Mouse (Mus musculus) liver, embryonic 16.5 days (tissue): ENCODE measurements around the gene Lrrc10. TPM values are rescaled to one million over a fixed set of nuclear protein-coding genes. Genes with fewer than 3 reads are reported as not detected.

ENCODE experiments used
- ATAC-seq: fragments of 200-750 bp; cut with Nextera tagmentation; 2 replicates; pipeline ENCODE4 v1.8.0; 2017; ENCODE audit warnings: low read depth, mild to moderate bottlenecking, moderate number of reproducible peaks, moderate library complexity
- H3K27ac ChIP-seq: fragments of 300-500 bp; sonication (generic); 2 replicates; pipeline ENCODE4 v1.5.1; 2014; ENCODE audit warnings: mild to moderate bottlenecking, low read length
- H3K27me3 ChIP-seq: fragments of 300-500 bp; sonication (generic); 2 replicates; pipeline ENCODE4 v1.6.1; 2014; ENCODE audit warnings: low read depth, low read length, mixed read lengths; ENCODE audit not compliant: control insufficient read depth, insufficient read depth
- H3K36me3 ChIP-seq: fragments of 300-500 bp; sonication (generic); 2 replicates; pipeline ENCODE4 v1.6.1; 2014; ENCODE audit warnings: mild to moderate bottlenecking; ENCODE audit not compliant: control insufficient read depth, insufficient read depth
- H3K4me1 ChIP-seq: fragments of 300-500 bp; sonication (generic); 2 replicates; pipeline ENCODE4 v1.6.1; 2014; ENCODE audit warnings: low read depth, low read length, mixed read lengths; ENCODE audit not compliant: control insufficient read depth
- H3K4me2 ChIP-seq: fragments of 300-500 bp; sonication (generic); 2 replicates; pipeline ENCODE4 v1.6.1; 2014; ENCODE audit warnings: low read depth, low read length, mixed read lengths
- H3K4me3 ChIP-seq: fragments of 300-500 bp; sonication (generic); 2 replicates; pipeline ENCODE4 v1.5.1; 2014; ENCODE audit warnings: low read depth, mild to moderate bottlenecking, low read length
- H3K9ac ChIP-seq: fragments of 300-500 bp; sonication (generic); 2 replicates; pipeline ENCODE4 v1.6.1; 2014; ENCODE audit warnings: low read depth, low read length
- H3K9me3 ChIP-seq: fragments of 300-500 bp; sonication (generic); replicated peaks from 2 replicates; pipeline ENCODE4 v1.6.1; 2016; ENCODE audit warnings: low read length; ENCODE audit not compliant: control insufficient read depth
- WGBS: fragments of 180-500 bp; shearing (Covaris S2); extraction: QIAGEN DNeasy Blood & Tissue Kit; methylation state at CpG from one replicate; pipeline ENCODE4 v1.1.7; 2014; ENCODE audit not compliant: insufficient replicate concordance; 5-methylcytosine and 5-hydroxymethylcytosine counted together
- polyA plus RNA-seq: library from polyadenylated mRNA; unstranded; fragments of >200 nt; fragmentation: Nextera tagmentation; extraction: Ambion mirVana; gene quantifications from 2 replicates; pipeline ENCODE4 v1.2.1, GENCODE M21; 2015

Gene Lrrc10
- not detected in 2 replicates for polyA plus RNA-seq

- no peak within 1 kb of the TSS for H3K4me3 ChIP-seq
Observed at GRCm38 (mm10) chr10:117045175-117046056, at the start of gene Lrrc10. Gene Lrrc10 (plus strand): TSS chr10:117045341.

GRCm38 (mm10) chr10:116995584-116996235 is 49.4 kb upstream of the Lrrc10 start:
- no peaks in the 10 kb centered on the region for H3K27me3 ChIP-seq
- H3K27ac ChIP-seq: no peak overlapping the region
- H3K36me3 ChIP-seq: no peaks in the 10 kb centered on the region
- H3K9me3 ChIP-seq: no peaks in the 10 kb centered on the region
- ATAC-seq: no peak
- no peaks in the 10 kb centered on the region for H3K4me1 ChIP-seq
- WGBS: 36% methylated on average over 6 of the region's 6 CpGs
- H3K9ac ChIP-seq: no peak overlapping the region
- no peak overlapping the region for H3K4me3 ChIP-seq
- no peak overlapping the region for H3K4me2 ChIP-seq

More at GRCm38 (mm10) chr10:117045175-117046056, at the start of gene Lrrc10:
- Histone ChIP-seq H3K9ac (no peak within 1 kb of the TSS), H3K4me1 (no peaks in the 10 kb centered on the region), H3K4me2 (no peak within 1 kb of the TSS), H3K27ac (no peak within 1 kb of the TSS), H3K27me3 (peaks cover 7% of the 10 kb centered on the region), H3K9me3 (no peaks in the 10 kb centered on the region), H3K36me3 (peaks cover 8% of the 10 kb centered on the region)
- ATAC-seq: 0 out of 2 replicates have a peak, but pooled peaks have one; percentile 7
- 48% methylated on average over 40 of the region's 40 CpGs for WGBS

GRCm38 (mm10) chr10:116996236-116996600 is 48.9 kb upstream of the Lrrc10 start:
- H3K9ac ChIP-seq: no peak overlapping the region

GRCm38 (mm10) chr10:116998716-116999455 is 46.3 kb upstream of the Lrrc10 start:
- Histone ChIP-seq H3K4me2 (no peak overlapping the region), H3K4me1 (no peaks in the 10 kb centered on the region), H3K4me3 (no peak overlapping the region), H3K36me3 (no peaks in the 10 kb centered on the region), H3K27ac (no peak overlapping the region), H3K9me3 (no peaks in the 10 kb centered on the region), H3K9ac (no peak overlapping the region), H3K27me3 (no peaks in the 10 kb centered on the region)
- no peak for ATAC-seq
- WGBS: 70% methylated on average over 17 of the region's 17 CpGs

More at GRCm38 (mm10) chr10:116996236-116996600, 48.9 kb upstream of the Lrrc10 start:
- Histone ChIP-seq H3K4me2 (no peak overlapping the region), H3K4me3 (no peak overlapping the region), H3K27me3 (no peaks in the 10 kb centered on the region), H3K9me3 (no peaks in the 10 kb centered on the region), H3K27ac (no peak overlapping the region), H3K36me3 (no peaks in the 10 kb centered on the region), H3K4me1 (no peaks in the 10 kb centered on the region)
- no peak for ATAC-seq
- WGBS: 17% methylated on average over 6 of the region's 6 CpGs

- Histone ChIP-seq H3K27me3 (no peaks in the 10 kb centered on the region), H3K4me3 (no peak overlapping the region), H3K4me1 (no peaks in the 10 kb centered on the region), H3K36me3 (no peaks in the 10 kb centered on the region), H3K27ac (no peak overlapping the region), H3K4me2 (no peak overlapping the region), H3K9me3 (no peaks in the 10 kb centered on the region), H3K9ac (no peak overlapping the region)
- WGBS: 58% methylated on average over 12 of the region's 12 CpGs
- ATAC-seq: no peak
Observed at GRCm38 (mm10) chr10:117000975-117001374, 44.2 kb upstream of the Lrrc10 start.

GRCm38 (mm10) chr10:117004695-117005094 is 40.4 kb upstream of the Lrrc10 start:
- no peak overlapping the region for H3K27ac ChIP-seq
- H3K9ac ChIP-seq: no peak overlapping the region
- no peak overlapping the region for H3K4me3 ChIP-seq
- H3K4me2 ChIP-seq: no peak overlapping the region
- 81% methylated on average over 5 of the region's 5 CpGs for WGBS
- H3K9me3 ChIP-seq: no peaks in the 10 kb centered on the region
- H3K4me1 ChIP-seq: no peaks in the 10 kb centered on the region
- H3K27me3 ChIP-seq: no peaks in the 10 kb centered on the region
- no peak for ATAC-seq
- no peaks in the 10 kb centered on the region for H3K36me3 ChIP-seq

- no peak overlapping the region for H3K27ac ChIP-seq
- no peak overlapping the region for H3K4me3 ChIP-seq
- H3K9ac ChIP-seq: no peak overlapping the region
- H3K4me1 ChIP-seq: no peaks in the 10 kb centered on the region
- no peak overlapping the region for H3K4me2 ChIP-seq
- H3K9me3 ChIP-seq: no peaks in the 10 kb centered on the region
- ATAC-seq: no peak
- WGBS: 52% methylated on average over 12 of the region's 12 CpGs
- no peaks in the 10 kb centered on the region for H3K36me3 ChIP-seq
- H3K27me3 ChIP-seq: no peaks in the 10 kb centered on the region
Observed at GRCm38 (mm10) chr10:117005707-117006464, 39.3 kb upstream of the Lrrc10 start.

GRCm38 (mm10) chr10:117009691-117010090 is 35.5 kb upstream of the Lrrc10 start:
- Histone ChIP-seq H3K27ac (no peak overlapping the region), H3K9ac (no peak overlapping the region), H3K27me3 (no peaks in the 10 kb centered on the region), H3K4me1 (no peaks in the 10 kb centered on the region), H3K9me3 (no peaks in the 10 kb centered on the region), H3K4me3 (no peak overlapping the region), H3K4me2 (no peak overlapping the region), H3K36me3 (no peaks in the 10 kb centered on the region)
- WGBS: 58% methylated on average over 6 of the region's 6 CpGs
- no peak for ATAC-seq
